Mouse (Mus musculus) bone marrow macrophage, adult 2 months (primary cell): ENCODE measurements at regions not wholly inside any gene's neighbourhood (a gene's known extent, or its start where the extent isn't known, plus 50 kb on each side); places are given as distances from the start of the nearest gene placed in this dataset.

ENCODE experiments used
- CTCF ChIP-seq: IDR thresholded peaks from 2 replicates; pipeline ENCODE4 v1.5.1; 2012; ENCODE audit warnings: low read depth, mild to moderate bottlenecking, low read length, moderate library complexity
- POLR2A ChIP-seq: IDR thresholded peaks from 2 replicates; pipeline ENCODE4 v1.6.1; 2012; ENCODE audit warnings: mild to moderate bottlenecking, low read depth, low read length, borderline replicate concordance

- TF ChIP-seq POLR2A: no peak
- no peak for TF ChIP-seq CTCF
Measured at GRCm38 (mm10) chrX:99544410-99544809, 73.3 kb upstream of the Pja1 start.
